Mouse (Mus musculus) C2C12 (cell line): ENCODE data around the gene Gm36028. TPM values are rescaled to one million over a fixed set of nuclear protein-coding genes. Genes with fewer than 3 reads are reported as not detected.

Experiments used
- H3K27me3 ChIP-seq: one replicate; pipeline ENCODE4 v1.6.1; 2011; ENCODE audit not compliant: control insufficient read depth, insufficient read depth, insufficient read length
- H3K36me3 ChIP-seq: one replicate; pipeline ENCODE4 v1.6.1; 2011; ENCODE audit not compliant: control insufficient read depth, insufficient read depth
- H3K4me3 ChIP-seq: one replicate; pipeline ENCODE4 v1.5.1; 2011; ENCODE audit warnings: mild to moderate bottlenecking, control low read depth; ENCODE audit not compliant: poor library complexity, insufficient read depth, severe bottlenecking
- H3K79me2 ChIP-seq: one replicate; pipeline ENCODE4 v1.6.1; 2011; ENCODE audit not compliant: control insufficient read depth, insufficient read depth
- H3K79me3 ChIP-seq: one replicate; pipeline ENCODE4 v1.6.1; 2011; ENCODE audit warnings: low read depth, control low read depth
- H3ac ChIP-seq: one replicate; pipeline ENCODE3; 2011; ENCODE audit warnings: low read depth; ENCODE audit not compliant: control insufficient read depth, insufficient read length
- CEBPB ChIP-seq: IDR thresholded peaks from one replicate; pipeline ENCODE4 v1.6.1; 2011; ENCODE audit warnings: low read depth, mild to moderate bottlenecking, control low read depth, moderate library complexity
- CTCF ChIP-seq: IDR thresholded peaks from one replicate; pipeline ENCODE4 v1.5.1; 2011; ENCODE audit not compliant: control insufficient read depth, insufficient read depth, insufficient read length
- FOSL1 ChIP-seq: IDR thresholded peaks from one replicate; pipeline ENCODE4 v1.8.0; 2011; ENCODE audit warnings: mild to moderate bottlenecking, low read length; ENCODE audit not compliant: poor library complexity, insufficient read depth, severe bottlenecking
- MAX ChIP-seq: IDR thresholded peaks from one replicate; pipeline ENCODE4 v1.6.1; 2011; ENCODE audit warnings: mild to moderate bottlenecking, control low read depth
- MYOD1 ChIP-seq: IDR thresholded peaks from one replicate; pipeline ENCODE4 v1.6.1; 2011; ENCODE audit warnings: low read depth; ENCODE audit not compliant: control insufficient read depth, insufficient read length
- MYOG ChIP-seq: IDR thresholded peaks from one replicate; pipeline ENCODE4 v1.6.1; 2011; ENCODE audit not compliant: control insufficient read depth, insufficient read length; ENCODE audit errors: extremely low read depth
- USF1 ChIP-seq: IDR thresholded peaks from one replicate; pipeline ENCODE4 v1.6.1; 2011; ENCODE audit warnings: low read depth, mild to moderate bottlenecking, control low read depth, moderate library complexity
- polyA plus RNA-seq: library from polyadenylated mRNA; unstranded; fragments of >200 nt; fragmentation: generic; extraction: Trizol; gene quantifications from one replicate; pipeline ENCODE4 v1.2.1, GENCODE M21; 2012; ENCODE audit warnings: missing spikeins

The Gm36028 gene
- polyA plus RNA-seq, 1 experiment = 0.04 TPM

- H3K27me3 ChIP-seq = no peaks in the 10 kb centered on the region
- TF ChIP-seq CTCF = no peak
- no peak for TF ChIP-seq MYOD1
- no peak for TF ChIP-seq USF1
- TF ChIP-seq FOSL1 = no peak
- no peak for TF ChIP-seq MAX
- no peak for TF ChIP-seq CEBPB
- no peak for TF ChIP-seq MYOG
- no peak overlapping the region for H3K4me3 ChIP-seq
- no peak overlapping the region for H3ac ChIP-seq
- H3K79me2 ChIP-seq = peaks cover 92% of the 10 kb centered on the region
- peaks cover 73% of the 10 kb centered on the region for H3K79me3 ChIP-seq
- H3K36me3 ChIP-seq = peaks cover 61% of the 10 kb centered on the region
These were observed 16.5 kb upstream of the Gm36028 start for GRCm38 (mm10) chr16:37877406-37877805.

GRCm38 (mm10) chr16:37874501-37875235, 13.7 kb upstream of the Gm36028 start:
- no peak overlapping the region for H3K4me3 ChIP-seq
- H3ac ChIP-seq = no peak overlapping the region
- TF ChIP-seq MAX = no peak
- no peak for TF ChIP-seq USF1
- no peak for TF ChIP-seq CTCF
- no peak for TF ChIP-seq MYOG
- TF ChIP-seq CEBPB = no peak
- no peak for TF ChIP-seq FOSL1
- no peak for TF ChIP-seq MYOD1
- H3K79me3 ChIP-seq = peaks cover 94% of the 10 kb centered on the region
- H3K27me3 ChIP-seq = no peaks in the 10 kb centered on the region
- H3K79me2 ChIP-seq = peaks cover 100% of the 10 kb centered on the region
- H3K36me3 ChIP-seq = peaks cover 50% of the 10 kb centered on the region

DNA sequence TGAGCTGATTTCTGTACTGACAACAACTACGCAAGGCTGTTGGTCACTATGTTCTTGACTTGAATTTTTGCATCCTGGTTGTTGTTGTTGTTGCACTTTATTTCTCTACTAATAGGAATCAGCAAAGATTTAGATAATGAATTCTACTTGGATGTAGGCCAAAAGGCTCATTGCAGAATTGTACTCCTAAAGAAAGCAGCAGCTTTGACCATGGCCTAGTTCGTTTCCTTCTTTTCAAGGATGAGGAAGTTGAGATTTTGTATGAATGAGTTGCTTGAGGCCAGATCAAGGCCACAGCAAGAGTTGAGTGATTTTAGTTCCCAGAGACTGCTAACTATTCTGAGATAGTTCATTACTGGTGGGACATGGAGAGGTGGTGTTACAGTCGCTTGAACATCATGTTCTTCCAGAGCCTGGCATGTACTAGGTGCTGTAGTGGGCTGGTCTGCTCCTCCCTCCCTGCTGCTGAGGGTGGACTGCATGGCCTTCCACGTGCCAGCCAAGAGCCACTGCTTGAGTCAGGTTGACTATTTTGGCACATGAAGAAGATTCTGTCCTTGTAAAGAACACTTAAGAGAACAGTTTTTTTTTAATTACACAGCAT, 10.3 kb upstream of the Gm36028 start:
- Histone ChIP-seq H3ac (no peak overlapping the region), H3K36me3 (peaks cover 21% of the 10 kb centered on the region), H3K79me3 (peaks cover 69% of the 10 kb centered on the region), H3K27me3 (no peaks in the 10 kb centered on the region), H3K79me2 (peaks cover 80% of the 10 kb centered on the region), H3K4me3 (no peak overlapping the region)
- TF ChIP-seq FOSL1 (no peak), MYOD1 (no peak), USF1 (no peak), CEBPB (no peak), CTCF (no peak), MAX (no peak), MYOG (no peak)

GRCm38 (mm10) chr16:37869470-37870231, 8.7 kb upstream of the Gm36028 start:
- Histone ChIP-seq H3K27me3 (no peaks in the 10 kb centered on the region), H3K36me3 (peaks cover 15% of the 10 kb centered on the region), H3K79me3 (peaks cover 57% of the 10 kb centered on the region), H3ac (peak overlapping the region; percentile 90), H3K4me3 (peak overlapping the region; percentile 73), H3K79me2 (peaks cover 64% of the 10 kb centered on the region)
- no peak for TF ChIP-seq CEBPB
- no peak for TF ChIP-seq USF1
- no peak for TF ChIP-seq MYOD1
- no peak for TF ChIP-seq CTCF
- TF ChIP-seq FOSL1 = no peak
- TF ChIP-seq MAX = no peak
- TF ChIP-seq MYOG = no peak

- Histone ChIP-seq H3K4me3 (peak overlapping the region; percentile 73), H3K27me3 (no peaks in the 10 kb centered on the region), H3K36me3 (peaks cover 15% of the 10 kb centered on the region), H3K79me2 (peaks cover 56% of the 10 kb centered on the region), H3K79me3 (peaks cover 48% of the 10 kb centered on the region), H3ac (peak overlapping the region; percentile 90)
- TF ChIP-seq CTCF = no peak
- TF ChIP-seq CEBPB = no peak
- TF ChIP-seq MAX = no peak
- TF ChIP-seq MYOD1 = no peak
- no peak for TF ChIP-seq MYOG
- no peak for TF ChIP-seq USF1
- no peak for TF ChIP-seq FOSL1
These were observed 7.8 kb upstream of the Gm36028 start for GRCm38 (mm10) chr16:37868506-37869469.
